Mouse (Mus musculus): ENCODE results near the gene Phc1. TPM values are rescaled to one million over a fixed set of nuclear protein-coding genes. Genes with fewer than 3 reads are reported as not detected.

The Phc1 gene
- polyA plus RNA-seq, 1 experiment: 45.1 TPM

DNA sequence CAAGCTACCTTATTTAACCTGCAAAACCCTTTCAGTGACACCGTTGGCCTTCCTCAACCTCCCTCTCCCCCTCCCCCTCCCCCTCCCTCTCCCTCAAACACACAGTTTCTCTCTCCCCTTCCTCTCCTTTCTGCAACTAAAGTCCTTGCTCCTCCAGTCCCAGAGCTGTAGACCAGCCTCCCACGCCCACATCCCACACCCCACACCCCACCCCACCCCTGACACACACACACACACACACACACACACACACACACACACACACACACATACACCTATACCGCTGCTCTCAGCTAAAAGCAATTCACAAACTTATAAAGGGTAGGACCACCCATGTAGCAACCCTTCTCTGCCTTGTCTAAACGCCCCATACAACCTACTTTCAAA lies 42.1 kb downstream of the Phc1 start:
- DNase-seq: no peak
- 68% methylated on average over 4 of the region's 4 CpGs for WGBS
- no peak for TF ChIP-seq CTCF (IDR thresholded peaks at IDR 0.05; ENCODE audit: insufficient read depth, low read length)
- TF ChIP-seq POLR2A (IDR thresholded peaks at IDR 0.05; ENCODE audit: borderline replicate concordance, extremely low read depth, low read depth, low read length): no peak
- Histone ChIP-seq H3K4me3 (replicated peaks; ENCODE audit: extremely low read depth, low read depth, low read length) (no peak overlapping the region), H3K4me1 (ENCODE audit: control insufficient read depth, insufficient read depth, low read length) (no peaks in the 10 kb centered on the region; the same call in 1 of the 2 replicates)

DNA sequence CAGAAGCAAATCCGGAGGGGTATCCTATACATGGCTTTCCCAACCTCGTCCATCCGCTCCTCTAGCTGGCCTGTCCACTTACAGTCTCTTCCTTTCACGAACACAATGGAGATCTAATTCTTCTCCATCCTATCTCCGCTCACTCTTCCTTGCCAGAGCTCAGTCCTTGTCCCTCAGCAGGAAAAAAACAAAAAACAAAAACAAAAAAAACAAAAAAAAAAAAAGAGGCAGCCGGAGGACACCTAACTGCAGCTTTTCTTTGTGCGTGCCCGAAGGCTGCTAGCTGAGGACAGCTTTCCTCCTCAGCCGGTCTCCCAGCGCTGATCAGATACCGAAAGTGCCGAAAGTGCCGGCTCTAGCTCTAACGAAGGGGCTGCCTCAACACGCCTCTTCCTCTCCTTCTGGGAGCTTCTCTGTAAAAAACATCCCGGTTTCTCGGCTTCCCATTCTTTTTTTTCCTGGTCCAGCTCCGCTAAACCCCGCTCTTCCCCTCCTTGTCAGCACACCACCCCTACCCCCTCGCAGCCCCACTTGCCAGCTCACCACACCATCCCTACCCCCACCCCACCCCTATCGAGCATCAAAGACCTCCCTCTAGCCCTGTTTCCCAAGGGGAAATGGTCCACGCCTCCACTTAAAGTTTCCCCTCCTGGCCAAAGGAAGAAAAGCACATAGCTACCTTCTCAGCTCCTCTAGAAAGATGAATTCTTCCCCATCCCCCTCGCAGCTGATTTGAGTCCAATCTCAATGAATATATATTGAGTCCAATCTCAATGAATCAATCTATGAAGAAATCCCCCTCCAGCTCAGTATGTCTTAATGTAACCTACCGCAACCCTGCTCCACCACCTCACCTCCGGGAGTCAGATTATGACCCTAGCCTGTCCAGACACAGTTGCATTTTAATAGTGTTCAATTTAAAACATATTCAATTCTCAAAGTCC lies 42.8 kb downstream of the Phc1 start:
- H3K4me3 ChIP-seq (replicated peaks; ENCODE audit: extremely low read depth, low read depth, low read length): peak overlapping the region; percentile 32
- H3K4me1 ChIP-seq (ENCODE audit: control insufficient read depth, insufficient read depth, low read length): no peaks in the 10 kb centered on the region; the same call in 1 of the 2 replicates
- no peak for DNase-seq
- TF ChIP-seq POLR2A (IDR thresholded peaks at IDR 0.05; ENCODE audit: borderline replicate concordance, extremely low read depth, low read depth, low read length): no peak
- no peak for TF ChIP-seq CTCF (IDR thresholded peaks at IDR 0.05; ENCODE audit: insufficient read depth, low read length)
- WGBS: 6% methylated on average over 25 of the region's 25 CpGs

DNA sequence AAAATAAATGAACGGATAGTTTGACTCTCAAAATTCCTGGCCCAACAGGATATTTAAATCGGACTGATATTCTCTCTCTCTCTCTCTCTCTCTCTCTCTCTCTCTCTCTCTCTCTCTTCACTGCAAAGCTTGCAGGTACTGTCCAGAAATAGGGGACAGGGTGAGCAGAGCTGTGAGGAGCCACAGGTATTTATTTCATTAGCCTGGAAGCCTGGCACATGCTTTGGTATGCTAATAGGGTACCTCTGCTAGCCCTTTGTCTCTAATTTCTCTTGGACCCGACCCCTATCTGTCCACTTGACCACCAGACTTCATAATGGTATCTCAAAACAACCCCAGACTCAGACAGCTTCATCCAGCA lies 43.5 kb downstream of the Phc1 start:
- 20% methylated on average over 3 of the region's 3 CpGs for WGBS
- DNase-seq: no peak
- Histone ChIP-seq H3K4me3 (replicated peaks; ENCODE audit: extremely low read depth, low read depth, low read length) (no peak overlapping the region), H3K4me1 (ENCODE audit: control insufficient read depth, insufficient read depth, low read length) (no peaks in the 10 kb centered on the region; the same call in 1 of the 2 replicates)
- TF ChIP-seq POLR2A (IDR thresholded peaks at IDR 0.05; ENCODE audit: borderline replicate concordance, extremely low read depth, low read depth, low read length) (no peak), CTCF (IDR thresholded peaks at IDR 0.05; ENCODE audit: insufficient read depth, low read length) (no peak)

DNA sequence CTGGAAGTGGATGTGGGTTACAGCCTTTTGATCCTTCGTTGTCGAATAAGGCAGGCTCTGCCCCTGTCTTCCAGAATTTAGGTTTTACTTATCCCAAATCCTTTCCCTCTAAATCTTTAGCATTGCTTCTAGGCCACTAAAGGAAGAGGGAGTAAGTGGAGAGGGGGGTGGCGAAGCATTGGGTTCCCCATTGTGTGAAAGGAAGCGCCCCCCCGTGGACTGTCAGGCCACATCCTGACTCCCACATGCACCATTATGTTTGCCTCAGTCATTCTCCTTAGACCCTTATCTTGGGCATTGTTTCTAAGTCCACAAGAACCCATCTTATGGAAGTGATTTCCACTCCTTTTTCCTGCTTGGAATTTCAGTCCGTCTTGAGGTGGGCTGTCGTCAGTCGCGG lies 45.1 kb downstream of the Phc1 start:
- TF ChIP-seq CTCF (IDR thresholded peaks at IDR 0.05; ENCODE audit: insufficient read depth, low read length) (no peak), POLR2A (IDR thresholded peaks at IDR 0.05; ENCODE audit: borderline replicate concordance, extremely low read depth, low read depth, low read length) (no peak)
- DNase-seq: no peak
- Histone ChIP-seq H3K4me1 (ENCODE audit: control insufficient read depth, insufficient read depth, low read length) (no peaks in the 10 kb centered on the region; the same call in 1 of the 2 replicates), H3K4me3 (replicated peaks; ENCODE audit: extremely low read depth, low read depth, low read length) (no peak overlapping the region)
- 48% methylated on average over 9 of the region's 9 CpGs for WGBS

DNA sequence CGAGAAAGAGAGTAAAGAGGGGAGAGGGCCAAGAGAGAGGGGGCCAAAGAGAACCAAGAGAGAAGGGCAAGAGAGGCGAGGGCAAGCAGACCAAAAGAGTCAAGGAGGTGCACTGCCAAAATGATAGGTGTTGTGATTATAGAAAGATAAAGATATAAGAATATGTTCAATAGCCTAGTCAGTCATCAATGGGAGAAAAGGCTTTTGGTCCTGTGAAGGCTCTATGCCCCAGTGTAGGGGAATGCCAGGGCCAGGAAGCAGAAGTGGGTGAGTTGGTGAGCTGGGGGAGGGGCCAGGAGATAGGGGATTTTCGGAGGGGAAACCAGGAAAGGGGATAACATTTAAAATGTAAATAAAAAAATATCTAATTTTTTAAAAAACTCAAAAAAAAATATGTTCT lies 46.1 kb downstream of the Phc1 start:
- no peak for DNase-seq
- TF ChIP-seq POLR2A (IDR thresholded peaks at IDR 0.05; ENCODE audit: borderline replicate concordance, extremely low read depth, low read depth, low read length) (no peak), CTCF (IDR thresholded peaks at IDR 0.05; ENCODE audit: insufficient read depth, low read length) (no peak)
- no peaks in the 10 kb centered on the region; the same call in 1 of the 2 replicates for H3K4me1 ChIP-seq (ENCODE audit: control insufficient read depth, insufficient read depth, low read length)

DNA sequence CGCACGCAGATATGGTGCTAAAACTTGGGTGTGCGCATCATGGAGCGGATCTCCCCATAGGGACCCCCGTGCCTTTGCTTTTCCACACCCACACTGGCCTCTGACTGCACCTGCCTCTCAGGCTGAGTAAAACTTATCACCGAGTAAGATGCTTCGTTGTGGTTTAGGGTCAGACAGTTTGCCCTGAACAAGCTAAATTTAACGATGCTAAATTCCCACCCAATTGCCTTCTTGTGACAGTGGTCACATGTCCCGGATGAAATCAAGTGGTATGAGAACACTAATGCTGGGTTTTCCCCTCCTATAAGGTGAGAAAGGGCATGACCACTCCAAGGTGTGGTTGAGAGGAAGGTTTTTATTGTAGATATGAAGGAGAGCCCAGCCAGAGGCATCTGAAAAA lies 46.6 kb downstream of the Phc1 start:
- TF ChIP-seq POLR2A (IDR thresholded peaks at IDR 0.05; ENCODE audit: borderline replicate concordance, extremely low read depth, low read depth, low read length) (no peak), CTCF (IDR thresholded peaks at IDR 0.05; ENCODE audit: insufficient read depth, low read length) (no peak)
- no peaks in the 10 kb centered on the region; the same call in 1 of the 2 replicates for H3K4me1 ChIP-seq (ENCODE audit: control insufficient read depth, insufficient read depth, low read length)
- H3K4me3 ChIP-seq (replicated peaks; ENCODE audit: extremely low read depth, low read depth, low read length): no peak overlapping the region
- 77% methylated on average over 9 of the region's 9 CpGs for WGBS
- DNase-seq: no peak

More for the DNA sequence above, 46.1 kb downstream of the Phc1 start:
- no peak overlapping the region for H3K4me3 ChIP-seq (replicated peaks; ENCODE audit: extremely low read depth, low read depth, low read length)
- WGBS: 66% methylated on average over 3 of the region's 3 CpGs

DNA sequence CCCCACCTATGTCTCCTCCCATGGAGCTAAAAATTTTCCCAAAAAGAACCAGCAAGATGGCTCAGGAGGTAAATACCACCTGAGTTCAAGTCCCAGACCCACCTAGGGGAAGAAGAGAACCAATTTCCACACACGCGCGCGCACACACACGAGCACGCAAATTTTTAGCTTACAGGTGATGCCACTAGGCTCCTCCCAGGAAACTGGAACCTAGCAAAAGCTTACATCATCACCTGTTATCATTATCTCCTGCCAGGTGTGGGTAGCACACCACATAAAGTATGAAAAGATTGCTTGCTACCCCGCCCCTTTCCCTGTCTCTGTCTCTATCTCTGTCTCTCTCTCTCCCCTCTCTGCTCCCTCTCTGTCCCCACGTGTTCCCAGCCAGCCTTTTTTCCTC lies 47.2 kb downstream of the Phc1 start:
- Histone ChIP-seq H3K4me1 (ENCODE audit: control insufficient read depth, insufficient read depth, low read length) (no peaks in the 10 kb centered on the region; the same call in 1 of the 2 replicates), H3K4me3 (replicated peaks; ENCODE audit: extremely low read depth, low read depth, low read length) (no peak overlapping the region)
- WGBS: 92% methylated on average over 8 of the region's 8 CpGs
- no peak for DNase-seq
- TF ChIP-seq CTCF (IDR thresholded peaks at IDR 0.05; ENCODE audit: insufficient read depth, low read length) (no peak), POLR2A (IDR thresholded peaks at IDR 0.05; ENCODE audit: borderline replicate concordance, extremely low read depth, low read depth, low read length) (no peak)

DNA sequence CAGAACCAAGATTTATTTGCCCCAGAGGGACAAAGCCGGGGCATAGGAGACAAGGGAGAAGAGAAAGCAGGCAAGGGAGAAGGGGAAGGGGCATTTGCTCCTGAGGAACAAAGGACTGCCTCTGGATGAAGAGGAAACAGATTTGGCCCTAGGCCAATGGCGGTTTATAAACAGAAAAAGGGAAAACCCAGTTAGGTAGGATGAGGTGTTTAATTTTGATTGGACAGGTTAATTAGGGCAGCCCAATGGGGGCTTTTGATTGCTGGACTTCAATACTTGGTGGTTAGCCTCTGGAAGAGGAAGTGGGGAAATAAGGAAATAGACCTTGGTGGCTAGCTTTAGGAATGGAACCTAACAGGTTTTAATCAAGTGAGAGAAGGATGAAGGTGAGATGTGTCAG lies 48.2 kb downstream of the Phc1 start:
- WGBS: 17% methylated on average over 2 of the region's 2 CpGs
- no peak for DNase-seq
- no peaks in the 10 kb centered on the region; the same call in 1 of the 2 replicates for H3K4me1 ChIP-seq (ENCODE audit: control insufficient read depth, insufficient read depth, low read length)
- H3K4me3 ChIP-seq (replicated peaks; ENCODE audit: extremely low read depth, low read depth, low read length): no peak overlapping the region
- TF ChIP-seq CTCF (IDR thresholded peaks at IDR 0.05; ENCODE audit: insufficient read depth, low read length) (no peak), POLR2A (IDR thresholded peaks at IDR 0.05; ENCODE audit: borderline replicate concordance, extremely low read depth, low read depth, low read length) (no peak)

DNA sequence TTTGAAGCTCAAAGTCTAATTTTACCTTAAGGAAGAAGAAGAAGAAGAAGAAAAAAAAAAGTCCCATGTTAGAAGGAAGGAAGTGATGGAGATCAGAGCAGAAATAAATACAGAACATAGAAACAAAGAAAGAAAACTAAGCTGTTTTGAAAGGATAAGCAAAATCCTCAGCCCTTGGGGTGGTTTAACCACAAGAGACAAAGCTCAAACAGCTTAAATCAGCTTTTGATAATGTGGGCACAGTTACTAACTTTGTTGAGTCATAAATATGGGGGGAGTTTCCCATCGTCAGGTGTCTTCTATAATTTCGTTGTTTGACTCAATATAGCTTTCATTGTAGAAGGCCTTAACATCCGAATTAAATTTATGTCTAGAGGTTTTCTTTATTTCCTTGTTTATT lies 48.6 kb downstream of the Phc1 start:
- no peak overlapping the region for H3K4me3 ChIP-seq (replicated peaks; ENCODE audit: extremely low read depth, low read depth, low read length)
- H3K4me1 ChIP-seq (ENCODE audit: control insufficient read depth, insufficient read depth, low read length): no peaks in the 10 kb centered on the region
- TF ChIP-seq POLR2A (IDR thresholded peaks at IDR 0.05; ENCODE audit: borderline replicate concordance, extremely low read depth, low read depth, low read length): no peak
- no peak for TF ChIP-seq CTCF (IDR thresholded peaks at IDR 0.05; ENCODE audit: insufficient read depth, low read length)
- DNase-seq: no peak
- 42% methylated on average over 3 of the region's 3 CpGs for WGBS

DNA sequence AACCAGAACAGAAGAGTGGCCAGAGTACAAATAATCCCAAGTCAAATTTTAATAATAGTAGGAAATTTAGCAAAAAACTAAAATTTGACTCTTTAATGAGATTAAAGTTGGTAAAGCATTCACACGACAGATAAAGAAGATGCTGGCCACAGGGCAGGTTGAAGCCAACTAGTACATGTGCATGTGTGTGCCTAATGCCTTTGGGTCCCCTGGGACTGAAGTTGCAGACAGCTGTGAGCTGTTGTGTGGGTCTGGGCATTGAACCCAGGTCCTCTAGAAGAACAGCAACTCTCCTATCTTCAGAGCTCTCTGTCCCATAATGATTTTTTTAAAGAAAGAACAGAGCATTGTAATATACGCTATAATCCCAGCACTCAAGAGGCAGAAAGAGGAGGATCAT lies 49.1 kb downstream of the Phc1 start:
- Histone ChIP-seq H3K4me1 (ENCODE audit: control insufficient read depth, insufficient read depth, low read length) (no peaks in the 10 kb centered on the region), H3K4me3 (replicated peaks; ENCODE audit: extremely low read depth, low read depth, low read length) (no peak overlapping the region)
- no peak for DNase-seq
- WGBS: 82% methylated on average over 2 of the region's 2 CpGs
- TF ChIP-seq POLR2A (IDR thresholded peaks at IDR 0.05; ENCODE audit: borderline replicate concordance, extremely low read depth, low read depth, low read length) (no peak), CTCF (IDR thresholded peaks at IDR 0.05; ENCODE audit: insufficient read depth, low read length) (no peak)

All from lung, adult 2 months (tissue).